Mouse (Mus musculus): ENCODE results near the gene Tcf7l2. TPM values are rescaled to one million over a fixed set of nuclear protein-coding genes. Genes with fewer than 3 reads are reported as not detected.

The Tcf7l2 gene
- polyA plus RNA-seq, 1 experiment: 10.5 TPM

DNA sequence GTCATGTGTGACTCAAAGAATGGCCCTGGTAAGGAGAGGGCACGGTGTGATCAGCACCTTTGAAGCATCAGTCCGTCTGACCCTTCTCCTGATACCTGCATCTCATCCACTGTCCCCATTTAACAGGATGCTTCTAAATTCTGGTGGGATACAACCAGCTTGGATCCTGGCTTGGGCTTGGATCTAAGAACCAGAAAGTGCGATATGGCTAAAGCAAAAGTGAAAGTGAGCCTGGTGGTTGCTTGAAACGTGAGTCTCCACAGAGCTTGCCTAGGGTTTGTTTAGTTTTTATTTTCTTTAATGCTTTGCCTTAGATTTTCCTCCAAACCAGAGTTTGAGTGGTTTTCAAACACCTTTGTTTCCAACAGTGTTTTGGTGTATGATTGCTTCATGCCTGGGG lies 51.4 kb downstream of the Tcf7l2 start:
- no peak for TF ChIP-seq POLR2A (IDR thresholded peaks at IDR 0.05; ENCODE audit: borderline replicate concordance, control insufficient read depth, low read depth, low read length)
- TF ChIP-seq CTCF (IDR thresholded peaks at IDR 0.05; ENCODE audit: control insufficient read depth, insufficient read depth, low read length): no peak
- Histone ChIP-seq H3K27ac (ENCODE audit: control insufficient read depth, insufficient read depth, low read depth, low read length, poor library complexity) (no peak overlapping the region), H3K4me1 (ENCODE audit: control insufficient read depth, insufficient read depth, low read length) (peaks cover 3% of the 10 kb centered on the region; the same call in 1 of the 2 replicates), H3K4me3 (replicated peaks; ENCODE audit: control insufficient read depth, low read depth, low read length) (peak overlapping the region; percentile 39)
- 13% methylated on average over 4 of the region's 4 CpGs for WGBS

DNA sequence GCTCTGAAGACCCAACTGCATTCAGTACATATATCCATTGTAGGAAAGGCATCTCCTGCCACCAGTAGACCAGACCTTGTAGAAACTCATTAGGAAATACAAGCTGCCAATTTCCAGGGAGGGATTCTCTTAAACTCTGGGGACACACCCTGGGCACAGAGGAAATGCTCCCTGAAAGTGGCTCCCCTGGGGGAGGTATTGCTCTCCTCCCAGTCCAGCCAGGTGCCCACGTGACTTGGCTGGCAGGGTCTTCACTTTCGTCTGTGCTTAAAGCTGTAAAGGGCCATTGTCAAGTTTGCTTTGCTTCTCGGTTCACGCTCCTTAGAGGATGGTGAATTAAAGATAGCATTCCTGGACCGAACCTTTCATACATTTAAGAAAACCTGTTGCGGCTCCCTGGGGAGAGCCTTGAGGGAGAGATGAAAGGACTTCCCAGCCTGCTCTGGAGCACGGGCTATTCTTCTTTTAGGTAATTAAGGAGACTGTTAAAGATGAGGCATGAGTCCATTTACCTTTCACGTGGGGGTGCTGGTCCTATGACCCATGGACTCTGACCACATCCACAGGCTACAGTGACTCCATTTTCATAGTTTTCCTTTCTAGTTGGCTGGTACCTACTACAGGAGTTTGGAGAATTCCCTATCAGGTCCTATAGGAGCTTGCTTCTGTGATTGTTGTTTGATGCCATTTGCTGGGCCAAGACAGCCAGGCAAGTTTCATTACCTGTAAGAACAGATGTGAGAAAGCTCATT lies 52.8 kb downstream of the Tcf7l2 start:
- Histone ChIP-seq H3K27ac (ENCODE audit: control insufficient read depth, insufficient read depth, low read depth, low read length, poor library complexity) (no peak overlapping the region), H3K4me3 (replicated peaks; ENCODE audit: control insufficient read depth, low read depth, low read length) (no peak overlapping the region), H3K4me1 (ENCODE audit: control insufficient read depth, insufficient read depth, low read length) (peaks cover 3% of the 10 kb centered on the region; the same call in 1 of the 2 replicates)
- 82% methylated on average over 8 of the region's 8 CpGs for WGBS
- TF ChIP-seq CTCF (IDR thresholded peaks at IDR 0.05; ENCODE audit: control insufficient read depth, insufficient read depth, low read length) (no peak), POLR2A (IDR thresholded peaks at IDR 0.05; ENCODE audit: borderline replicate concordance, control insufficient read depth, low read depth, low read length) (no peak)

DNA sequence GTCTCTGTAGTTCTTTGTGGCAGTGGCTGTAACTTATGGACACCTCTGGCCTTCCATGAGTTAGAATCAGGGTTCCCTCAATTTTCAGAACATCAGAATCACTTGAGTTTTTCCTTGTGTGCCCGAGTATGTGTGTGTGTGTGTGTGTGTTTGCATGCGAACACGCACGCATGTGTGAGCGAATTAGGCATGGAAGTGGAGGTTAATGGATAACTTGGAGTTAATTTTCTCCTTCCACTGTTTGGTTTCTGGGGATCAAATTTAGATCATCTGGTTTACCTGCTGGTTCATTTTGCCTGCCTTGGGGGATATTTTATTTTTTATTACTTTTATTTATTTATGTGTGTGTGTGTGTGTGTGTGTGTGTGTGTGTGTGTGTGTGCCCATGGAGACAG lies 53.3 kb downstream of the Tcf7l2 start:
- TF ChIP-seq POLR2A (IDR thresholded peaks at IDR 0.05; ENCODE audit: borderline replicate concordance, control insufficient read depth, low read depth, low read length) (no peak), CTCF (IDR thresholded peaks at IDR 0.05; ENCODE audit: control insufficient read depth, insufficient read depth, low read length) (no peak)
- H3K4me3 ChIP-seq (replicated peaks; ENCODE audit: control insufficient read depth, low read depth, low read length): no peak overlapping the region
- H3K4me1 ChIP-seq (ENCODE audit: control insufficient read depth, insufficient read depth, low read length): peaks cover 3% of the 10 kb centered on the region; the same call in 1 of the 2 replicates
- no peak overlapping the region for H3K27ac ChIP-seq (ENCODE audit: control insufficient read depth, insufficient read depth, low read depth, low read length, poor library complexity)
- WGBS: 87% methylated on average over 5 of the region's 5 CpGs

DNA sequence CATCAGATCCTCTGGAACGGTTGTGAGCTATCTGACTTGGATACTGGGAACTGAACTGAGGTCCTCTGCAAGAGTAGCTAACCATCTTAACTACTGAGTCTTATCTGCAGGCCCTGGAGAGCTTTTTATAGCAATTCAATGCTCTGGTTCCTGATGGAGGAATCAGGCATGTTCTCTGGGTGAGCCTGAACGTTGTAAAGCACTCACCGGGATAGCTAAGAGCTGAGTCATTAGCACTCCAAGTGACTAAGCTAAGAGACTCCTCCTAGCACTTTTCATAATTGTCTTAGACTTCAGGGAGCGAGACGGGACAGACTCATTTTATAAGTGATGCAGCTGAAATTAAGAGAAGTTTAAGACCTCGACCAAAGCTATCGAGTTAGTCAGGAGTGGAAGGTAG lies 53.7 kb downstream of the Tcf7l2 start:
- Histone ChIP-seq H3K4me3 (replicated peaks; ENCODE audit: control insufficient read depth, low read depth, low read length) (no peak overlapping the region), H3K27ac (ENCODE audit: control insufficient read depth, insufficient read depth, low read depth, low read length, poor library complexity) (no peak overlapping the region), H3K4me1 (ENCODE audit: control insufficient read depth, insufficient read depth, low read length) (peaks cover 3% of the 10 kb centered on the region; the same call in 1 of the 2 replicates)
- TF ChIP-seq CTCF (IDR thresholded peaks at IDR 0.05; ENCODE audit: control insufficient read depth, insufficient read depth, low read length) (no peak), POLR2A (IDR thresholded peaks at IDR 0.05; ENCODE audit: borderline replicate concordance, control insufficient read depth, low read depth, low read length) (no peak)
- WGBS: 77% methylated on average over 7 of the region's 7 CpGs

DNA sequence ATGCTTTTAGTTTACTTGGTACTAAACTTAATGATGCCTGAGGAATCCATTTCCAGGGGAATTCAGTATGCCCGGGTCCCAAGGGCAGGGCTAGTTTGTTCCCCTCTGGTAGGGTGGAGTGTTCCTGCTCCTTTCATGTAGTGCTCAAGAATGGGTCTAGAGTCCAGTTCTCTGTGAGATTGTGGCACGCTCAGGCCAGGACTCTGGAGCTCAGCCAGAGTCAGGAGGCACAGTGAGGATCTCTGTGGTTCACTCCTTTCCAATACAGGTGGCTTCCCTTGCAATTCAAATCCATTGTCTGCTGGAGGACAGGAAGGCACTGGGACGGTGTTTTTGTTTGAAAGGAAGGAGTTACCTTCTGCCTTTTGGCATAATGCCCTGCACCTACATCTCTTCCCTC lies 56.2 kb downstream of the Tcf7l2 start:
- no peak overlapping the region for H3K4me3 ChIP-seq (replicated peaks; ENCODE audit: control insufficient read depth, low read depth, low read length)
- peaks cover 4% of the 10 kb centered on the region; the same call in 1 of the 2 replicates for H3K4me1 ChIP-seq (ENCODE audit: control insufficient read depth, insufficient read depth, low read length)
- TF ChIP-seq POLR2A (IDR thresholded peaks at IDR 0.05; ENCODE audit: borderline replicate concordance, control insufficient read depth, low read depth, low read length) (no peak), CTCF (IDR thresholded peaks at IDR 0.05; ENCODE audit: control insufficient read depth, insufficient read depth, low read length) (no peak)
- WGBS: 71% methylated on average over 3 of the region's 3 CpGs
- no peak overlapping the region for H3K27ac ChIP-seq (ENCODE audit: control insufficient read depth, insufficient read depth, low read depth, low read length, poor library complexity)

DNA sequence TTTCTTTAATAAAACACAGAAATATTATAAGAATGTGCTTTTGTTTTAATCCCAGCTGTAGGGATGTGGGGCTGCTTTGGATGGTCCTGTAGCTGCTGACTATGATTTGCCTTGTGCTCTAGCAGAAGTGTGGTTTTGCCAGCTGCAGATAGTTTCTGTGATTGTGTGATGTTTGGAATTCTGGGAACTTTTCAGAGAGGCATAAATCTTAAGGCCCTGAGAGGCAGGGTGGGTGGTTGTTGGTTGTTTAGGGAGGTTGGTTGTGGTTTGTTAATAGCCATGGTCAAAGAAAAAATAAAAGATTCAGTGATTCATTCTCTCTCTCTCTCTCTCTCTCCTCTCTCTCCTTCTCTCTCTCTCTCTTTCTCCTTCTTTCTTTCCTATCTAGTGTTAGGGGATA lies 57.8 kb downstream of the Tcf7l2 start:
- H3K4me1 ChIP-seq (ENCODE audit: control insufficient read depth, insufficient read depth, low read length): peaks cover 10% of the 10 kb centered on the region
- H3K4me3 ChIP-seq (replicated peaks; ENCODE audit: control insufficient read depth, low read depth, low read length): no peak overlapping the region
- no peak for TF ChIP-seq POLR2A (IDR thresholded peaks at IDR 0.05; ENCODE audit: borderline replicate concordance, control insufficient read depth, low read depth, low read length)
- no peak for TF ChIP-seq CTCF (IDR thresholded peaks at IDR 0.05; ENCODE audit: control insufficient read depth, insufficient read depth, low read length)
- H3K27ac ChIP-seq (ENCODE audit: control insufficient read depth, insufficient read depth, low read depth, low read length, poor library complexity): no peak overlapping the region

DNA sequence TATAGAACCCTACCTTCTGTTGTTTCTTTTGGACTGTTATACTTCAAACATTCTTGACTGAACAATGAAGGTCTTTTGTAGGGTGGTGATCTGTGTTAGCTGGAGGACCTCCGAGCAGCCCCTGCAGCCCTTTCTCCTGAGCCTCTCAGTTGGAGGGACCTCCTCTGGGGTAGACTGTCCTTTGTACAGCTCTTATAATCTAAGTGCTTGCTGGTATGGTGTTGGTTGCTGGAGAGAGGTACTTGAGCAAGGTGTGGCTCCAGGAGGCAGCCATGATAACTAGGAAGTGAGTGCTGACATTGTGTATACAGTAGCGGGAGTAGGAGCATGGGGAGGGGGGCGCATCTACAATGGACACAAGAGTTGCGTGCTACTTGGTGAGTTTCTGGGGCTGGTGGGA lies 58.4 kb downstream of the Tcf7l2 start:
- WGBS: 87% methylated on average over 4 of the region's 4 CpGs
- H3K4me1 ChIP-seq (ENCODE audit: control insufficient read depth, insufficient read depth, low read length): peaks cover 10% of the 10 kb centered on the region

DNA sequence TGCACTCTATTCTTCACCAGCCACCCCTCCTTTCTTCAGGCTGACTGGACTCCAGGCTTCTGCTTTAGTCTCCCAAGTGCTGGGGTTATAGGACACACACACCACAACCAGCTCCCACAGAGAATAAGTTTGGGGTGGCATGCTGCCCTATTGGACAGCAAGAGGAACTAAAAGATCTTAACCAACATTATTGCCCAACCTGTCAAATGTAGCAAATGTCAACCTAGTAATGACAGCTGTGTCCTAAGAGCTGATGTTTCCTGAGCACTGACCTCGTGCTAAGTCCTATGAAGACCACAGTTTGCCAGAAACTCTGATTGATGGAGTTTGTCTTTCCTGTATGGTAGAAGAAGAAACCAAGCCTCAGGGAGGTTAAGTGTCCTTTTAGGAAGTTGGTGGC lies 61.5 kb downstream of the Tcf7l2 start:
- Histone ChIP-seq H3K4me1 (ENCODE audit: control insufficient read depth, insufficient read depth, low read length) (peaks cover 10% of the 10 kb centered on the region), H3K4me3 (replicated peaks; ENCODE audit: control insufficient read depth, low read depth, low read length) (no peak overlapping the region), H3K27ac (ENCODE audit: control insufficient read depth, insufficient read depth, low read depth, low read length, poor library complexity) (no peak overlapping the region)
- 2% methylated on average over 1 of the region's 1 CpGs for WGBS
- TF ChIP-seq POLR2A (IDR thresholded peaks at IDR 0.05; ENCODE audit: borderline replicate concordance, control insufficient read depth, low read depth, low read length): no peak
- no peak for TF ChIP-seq CTCF (IDR thresholded peaks at IDR 0.05; ENCODE audit: control insufficient read depth, insufficient read depth, low read length)

More for the DNA sequence above, 58.4 kb downstream of the Tcf7l2 start:
- no peak overlapping the region for H3K4me3 ChIP-seq (replicated peaks; ENCODE audit: control insufficient read depth, low read depth, low read length)
- no peak for TF ChIP-seq POLR2A (IDR thresholded peaks at IDR 0.05; ENCODE audit: borderline replicate concordance, control insufficient read depth, low read depth, low read length)
- TF ChIP-seq CTCF (IDR thresholded peaks at IDR 0.05; ENCODE audit: control insufficient read depth, insufficient read depth, low read length): no peak
- no peak overlapping the region for H3K27ac ChIP-seq (ENCODE audit: control insufficient read depth, insufficient read depth, low read depth, low read length, poor library complexity)

Data from bone marrow, adult 2 months (tissue).